Mouse (Mus musculus) C3H10T1/2 (cell line): ENCODE results near the gene Carmil1. TPM values are rescaled to one million over a fixed set of nuclear protein-coding genes. Genes with fewer than 3 reads are reported as not detected.

Source experiments
- polyA plus RNA-seq, 2 experiments: library from polyadenylated mRNA; unstranded; fragments of >200 nt; fragmentation: generic; extraction: Trizol; gene quantifications; one replicate each; pipeline ENCODE4 v1.2.1; 2012; ENCODE audit warnings: missing spikeins in 2 of 2

Gene Carmil1
- polyA plus RNA-seq = 1 to 10 TPM in 1 of 2 experiments, under 1 TPM in 1; 0.83 to 5.1 TPM

GRCm38 (mm10) chr13:24280439-24281431 is at the start of gene Carmil1:
Carmil1 (minus strand) TSS chr13:24280795.

GRCm38 (mm10) chr13:24327201-24327600 is 46.6 kb upstream of the Carmil1 start, which contains the start of gene Cmah:
Cmah (plus strand) TSS chr13:24327404.

GRCm38 (mm10) chr13:23990928-23991327 is 289.7 kb downstream of the Carmil1 start, which contains the start of gene Scgn:
Scgn (minus strand) TSS chr13:23991214.

Other genes starting within 250 kb of the Carmil1 start
- not detected for gene Cmah, start 46.6 kb upstream of the Carmil1 start, polyA plus RNA-seq